In the genomic region with DNA sequence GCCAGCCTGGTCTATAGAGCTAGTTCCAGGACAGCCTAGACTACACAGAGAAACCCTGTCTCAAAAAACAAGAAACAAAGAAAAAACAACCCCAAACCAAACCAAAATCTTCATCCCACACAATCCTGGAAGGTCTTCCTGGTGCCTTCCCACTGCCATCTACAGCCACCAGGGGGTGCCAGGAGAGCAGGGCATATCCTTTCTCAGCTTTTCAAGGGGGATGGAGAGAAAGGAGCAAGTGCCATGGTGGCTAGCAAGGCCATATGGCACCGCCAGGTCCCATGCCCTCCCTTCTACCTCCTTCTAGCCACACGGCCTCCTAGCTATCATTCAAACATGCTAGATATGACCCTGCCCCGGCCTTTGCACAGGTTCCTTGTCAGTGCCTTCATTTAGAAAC, we compare ENCODE assay signal across 10 mouse cellular contexts. TPM values are rescaled to one million over a fixed set of nuclear protein-coding genes. Genes with fewer than 3 reads are reported as not detected.
DNase-seq lines count a peak whose midpoint lies in the region; ATAC-seq and TF ChIP-seq lines count a peak whose summit lies in the region.
"Had no signal": no experiment of that assay in that cellular context is flagged by ENCODE, and none has a peak within 500 bp of the region (broad histone marks: within the 10 kb centered on the region; RNA-seq: fewer than 3 reads in every experiment).

No protein-coding gene starts in this region.

- H3K9ac ChIP-seq in neural tube, embryonic 11.5 days (ENCODE audit: low read length), result no peak overlapping the region
- no peak overlapping the region for H3K9ac ChIP-seq in neural tube, embryonic 15.5 days (replicated peaks)
- no peak overlapping the region for H3K9ac ChIP-seq in midbrain, postnatal 0 days (replicated peaks; ENCODE audit: low read length, poor library complexity, severe bottlenecking)
- H3K9ac ChIP-seq: hindbrain, embryonic 15.5 days; neural tube, embryonic 13.5 days had no signal

- 0 out of 2 replicates have a peak, but pooled peaks cover 2% of the 10 kb centered on the region for H3K4me1 ChIP-seq in neural tube, embryonic 11.5 days (ENCODE audit: control insufficient read depth, insufficient read depth, low read length)
- H3K4me1 ChIP-seq in neural tube, embryonic 15.5 days, result peaks cover 16% of the 10 kb centered on the region
- peaks cover 6% of the 10 kb centered on the region; the same call in 1 of the 2 replicates for H3K4me1 ChIP-seq in midbrain, postnatal 0 days (ENCODE audit: insufficient read depth, low read length)

- H3K4me3 ChIP-seq in neural tube, embryonic 11.5 days (ENCODE audit: low read depth, low read length), result no peak overlapping the region
- H3K4me3 ChIP-seq in neural tube, embryonic 15.5 days (replicated peaks), result no peak overlapping the region
- H3K4me3 ChIP-seq in midbrain, postnatal 0 days (ENCODE audit: low read depth, low read length), result no peak overlapping the region
- H3K4me3 ChIP-seq: hindbrain, embryonic 15.5 days; neural tube, embryonic 13.5 days had no signal

- H3K4me2 ChIP-seq in neural tube, embryonic 11.5 days (ENCODE audit: low read depth), result no peak overlapping the region
- H3K4me2 ChIP-seq in neural tube, embryonic 15.5 days, result no peak overlapping the region
- no peak overlapping the region for H3K4me2 ChIP-seq in midbrain, postnatal 0 days (ENCODE audit: low read depth, low read length, poor library complexity, severe bottlenecking)
- H3K4me2 ChIP-seq: hindbrain, embryonic 15.5 days; neural tube, embryonic 13.5 days had no signal

- peaks cover 18% of the 10 kb centered on the region for H3K36me3 ChIP-seq in neural tube, embryonic 11.5 days (ENCODE audit: control insufficient read depth, insufficient read depth, low read length)
- H3K36me3 ChIP-seq in neural tube, embryonic 15.5 days, result peaks cover 63% of the 10 kb centered on the region
- peaks cover 32% of the 10 kb centered on the region for H3K36me3 ChIP-seq in midbrain, postnatal 0 days (ENCODE audit: insufficient read depth, low read length)

- H3K27ac ChIP-seq in neural tube, embryonic 11.5 days (ENCODE audit: low read depth, low read length), result no peak overlapping the region
- no peak overlapping the region for H3K27ac ChIP-seq in neural tube, embryonic 15.5 days (replicated peaks)
- H3K27ac ChIP-seq in midbrain, postnatal 0 days (ENCODE audit: low read depth, low read length), result no peak overlapping the region
- H3K27ac ChIP-seq: hindbrain, embryonic 15.5 days; neural tube, embryonic 13.5 days had no signal

- peak; percentile 32 for DNase-seq in gastrocnemius, adult 18-20 months (ENCODE audit: low spot score)
- DNase-seq in gastrocnemius, postnatal 25 days, result no peak
- peak; percentile 42 for DNase-seq in neural tube, embryonic 11.5 days (ENCODE audit: low spot score)
- DNase-seq in brain, adult 2 months (ENCODE audit: low read depth, low spot score), result peak; percentile 74
- DNase-seq in heart, postnatal 10 days, result peak; percentile 59 to 76
- peak; percentile 14 for DNase-seq in midbrain, postnatal 0 days (ENCODE audit: low spot score)

- 81% methylated on average over 3 of the region's 3 CpGs for WGBS in neural tube, embryonic 11.5 days
- 72% methylated on average over 3 of the region's 3 CpGs for WGBS in neural tube, embryonic 15.5 days
- 85% methylated on average over 3 of the region's 3 CpGs for WGBS in midbrain, postnatal 0 days

- ATAC-seq in neural tube, embryonic 11.5 days (ENCODE audit: insufficient read depth, low FRiP score, low TSS enrichment), result no peak
- no peak for ATAC-seq in neural tube, embryonic 15.5 days (ENCODE audit: low FRiP score)
- ATAC-seq in midbrain, postnatal 0 days (ENCODE audit: low FRiP score), result no peak
- ATAC-seq in erythroblast, adult 5-6 weeks (replicated peaks; ENCODE audit: low FRiP score, poor library complexity, severe bottlenecking), result no peak

- intact Hi-C loops in heart, postnatal 10 days (cut with DNase I), result loop anchor here (1.0 to 10.0 kb wide), 3 partner anchors 77 to 338 kb away; no protein-coding TSS in a partner anchor

- H3K27me3 ChIP-seq in neural tube, embryonic 11.5 days (ENCODE audit: control insufficient read depth, insufficient read depth, low read length), result no peaks in the 10 kb centered on the region
- H3K27me3 ChIP-seq in neural tube, embryonic 15.5 days (replicated peaks), result no peaks in the 10 kb centered on the region
- H3K27me3 ChIP-seq in midbrain, postnatal 0 days (ENCODE audit: insufficient read depth, low read length), result no peaks in the 10 kb centered on the region
- H3K27me3 ChIP-seq: hindbrain, embryonic 15.5 days; neural tube, embryonic 13.5 days had no signal

- TF ChIP-seq CTCF in midbrain, postnatal 0 days (IDR thresholded peaks at IDR 0.05), result peak; percentile 75

- no peaks in the 10 kb centered on the region for H3K9me3 ChIP-seq in neural tube, embryonic 11.5 days (ENCODE audit: control insufficient read depth, low read length)
- no peaks in the 10 kb centered on the region for H3K9me3 ChIP-seq in neural tube, embryonic 15.5 days (replicated peaks)
- no peaks in the 10 kb centered on the region for H3K9me3 ChIP-seq in midbrain, postnatal 0 days (ENCODE audit: low read length)
- H3K9me3 ChIP-seq: hindbrain, embryonic 15.5 days; neural tube, embryonic 13.5 days had no signal

RNA-seq across cellular contexts. Expression of a gene that starts 4.6 kb away (rescaled TPM):
- not detected for total RNA-seq in gastrocnemius, adult 18-20 months (2021)
- not detected for total RNA-seq in gastrocnemius, postnatal 25 days (2021)
- not detected in 2 replicates for polyA plus RNA-seq in neural tube, embryonic 11.5 days (2014; fragmentation: Nextera tagmentation; extraction: Ambion mirVana)
- polyA plus RNA-seq in neural tube, embryonic 15.5 days (2015; fragmentation: Nextera tagmentation; extraction: Ambion mirVana), result not detected in 2 replicates
- total RNA-seq in heart, postnatal 10 days (2021), result under 1 TPM in 1 of 2 experiments, not detected in 1; 0.64 TPM
- total RNA-seq in midbrain, postnatal 0 days (2014; rRNA removed), result 4.1 TPM in 1 of 2 replicates, not detected in the other
- polyA plus RNA-seq in midbrain, postnatal 0 days (2015; fragmentation: Nextera tagmentation; extraction: Ambion mirVana), result 0.25 and 0.36 TPM in 2 replicates
- not detected in 2 replicates for total RNA-seq in erythroblast, adult 5-6 weeks (2015; ENCODE audit: low replicate concordance)
- not detected in 2 replicates for total RNA-seq in erythroblast, adult 5-6 weeks (2017; ENCODE audit: low replicate concordance)
- polyA plus RNA-seq: hindbrain, embryonic 15.5 days; neural tube, embryonic 13.5 days had no signal

RNA-seq across cellular contexts. Expression of a gene that starts 4.7 kb away (rescaled TPM):
- 1 to 10 TPM; 3.2 to 3.7 TPM for total RNA-seq in gastrocnemius, adult 18-20 months (2021)
- 1 to 10 TPM; 2.5 to 2.6 TPM for total RNA-seq in gastrocnemius, postnatal 25 days (2021)
- polyA plus RNA-seq in neural tube, embryonic 11.5 days (2014; fragmentation: Nextera tagmentation; extraction: Ambion mirVana), result 8.2 and 9.5 TPM in 2 replicates
- polyA plus RNA-seq in neural tube, embryonic 15.5 days (2015; fragmentation: Nextera tagmentation; extraction: Ambion mirVana), result 17.3 and 18.6 TPM in 2 replicates
- total RNA-seq in heart, postnatal 10 days (2021), result 1 to 10 TPM; 5.9 to 7.3 TPM
- 30.0 and 33.1 TPM in 2 replicates for total RNA-seq in midbrain, postnatal 0 days (2014; rRNA removed)
- polyA plus RNA-seq in midbrain, postnatal 0 days (2015; fragmentation: Nextera tagmentation; extraction: Ambion mirVana), result 14.2 and 15.1 TPM in 2 replicates
- total RNA-seq in erythroblast, adult 5-6 weeks (2015; ENCODE audit: low replicate concordance), result 1.0 and 4.0 TPM in 2 replicates
- 1.6 and 2.8 TPM in 2 replicates for total RNA-seq in erythroblast, adult 5-6 weeks (2017; ENCODE audit: low replicate concordance)

RNA-seq across cellular contexts. Expression of a gene that starts 14.6 kb away (rescaled TPM):
- total RNA-seq in gastrocnemius, adult 18-20 months (2021), result under 1 TPM in 1 of 2 experiments, not detected in 1; 0.24 TPM
- under 1 TPM in 1 of 2 experiments, not detected in 1; 0.11 TPM for total RNA-seq in gastrocnemius, postnatal 25 days (2021)
- 64.6 and 69.1 TPM in 2 replicates for polyA plus RNA-seq in neural tube, embryonic 11.5 days (2014; fragmentation: Nextera tagmentation; extraction: Ambion mirVana)
- polyA plus RNA-seq in neural tube, embryonic 15.5 days (2015; fragmentation: Nextera tagmentation; extraction: Ambion mirVana), result 67.4 and 96.9 TPM in 2 replicates
- under 1 TPM; 0.26 to 0.47 TPM for total RNA-seq in heart, postnatal 10 days (2021)
- 215 and 239 TPM in 2 replicates for total RNA-seq in midbrain, postnatal 0 days (2014; rRNA removed)
- polyA plus RNA-seq in midbrain, postnatal 0 days (2015; fragmentation: Nextera tagmentation; extraction: Ambion mirVana), result 75.2 and 78.7 TPM in 2 replicates
- not detected in 2 replicates for total RNA-seq in erythroblast, adult 5-6 weeks (2015; ENCODE audit: low replicate concordance)
- total RNA-seq in erythroblast, adult 5-6 weeks (2017; ENCODE audit: low replicate concordance), result not detected in 2 replicates

RNA-seq across cellular contexts. Expression of a gene that starts 18.8 kb away (rescaled TPM):
- 10 to 100 TPM; 89.2 to 92.1 TPM for total RNA-seq in gastrocnemius, adult 18-20 months (2021)
- total RNA-seq in gastrocnemius, postnatal 25 days (2021), result 10 to 100 TPM; 79.5 to 83.6 TPM
- 40.1 and 40.4 TPM in 2 replicates for polyA plus RNA-seq in neural tube, embryonic 11.5 days (2014; fragmentation: Nextera tagmentation; extraction: Ambion mirVana)
- polyA plus RNA-seq in neural tube, embryonic 15.5 days (2015; fragmentation: Nextera tagmentation; extraction: Ambion mirVana), result 63.9 and 65.5 TPM in 2 replicates
- 10 to 100 TPM; 79.0 to 82.6 TPM for total RNA-seq in heart, postnatal 10 days (2021)
- 49.6 and 56.3 TPM in 2 replicates for total RNA-seq in midbrain, postnatal 0 days (2014; rRNA removed)
- 55.0 and 57.2 TPM in 2 replicates for polyA plus RNA-seq in midbrain, postnatal 0 days (2015; fragmentation: Nextera tagmentation; extraction: Ambion mirVana)
- 1.9 and 3.3 TPM in 2 replicates for total RNA-seq in erythroblast, adult 5-6 weeks (2015; ENCODE audit: low replicate concordance)
- 3.5 and 4.2 TPM in 2 replicates for total RNA-seq in erythroblast, adult 5-6 weeks (2017; ENCODE audit: low replicate concordance)

RNA-seq across cellular contexts. Expression of a gene that starts 32.6 kb away (rescaled TPM):
- 1 to 10 TPM; 3.1 to 6.5 TPM for total RNA-seq in gastrocnemius, adult 18-20 months (2021)
- total RNA-seq in gastrocnemius, postnatal 25 days (2021), result 1 to 10 TPM; 4.2 to 8.1 TPM
- 1.0 and 2.6 TPM in 2 replicates for polyA plus RNA-seq in neural tube, embryonic 11.5 days (2014; fragmentation: Nextera tagmentation; extraction: Ambion mirVana)
- polyA plus RNA-seq in neural tube, embryonic 15.5 days (2015; fragmentation: Nextera tagmentation; extraction: Ambion mirVana), result 0.84 and 34.2 TPM in 2 replicates
- 1 to 10 TPM; 8.2 to 9.7 TPM for total RNA-seq in heart, postnatal 10 days (2021)
- total RNA-seq in midbrain, postnatal 0 days (2014; rRNA removed), result 1.2 and 1.3 TPM in 2 replicates
- polyA plus RNA-seq in midbrain, postnatal 0 days (2015; fragmentation: Nextera tagmentation; extraction: Ambion mirVana), result 0.77 and 0.92 TPM in 2 replicates
- not detected in 2 replicates for total RNA-seq in erythroblast, adult 5-6 weeks (2015; ENCODE audit: low replicate concordance)
- total RNA-seq in erythroblast, adult 5-6 weeks (2017; ENCODE audit: low replicate concordance), result not detected in 2 replicates

Comparison
In these comparisons a context has a peak if more than half of its experiments do, and no peak if none do; other contexts are left out.
1. RNA of a gene that starts 14.6 kb away (total RNA-seq): 215 to 239 TPM in midbrain, postnatal 0 days; 0.26 to 0.47 TPM in heart, postnatal 10 days, 0.24 TPM in gastrocnemius, adult 18-20 months, 0.11 TPM in gastrocnemius, postnatal 25 days and not detected in erythroblast, adult 5-6 weeks; every median in the first group is over 100 times any median in the second.